Mouse (Mus musculus): ENCODE data around the gene Tsks. TPM values are rescaled to one million over a fixed set of nuclear protein-coding genes. Genes with fewer than 3 reads are reported as not detected.
A peak's percentile ranks its signal among the peaks of the same experiment; 100 is the strongest.

Gene Tsks
- polyA plus RNA-seq (2012; ENCODE audit: insufficient read depth, low replicate concordance): 0.62 TPM in 1 of 2 replicates, not detected in the other

GRCm38 (mm10) chr7:44942904-44943303 is at the start of gene Tsks:
Tsks (plus strand) TSS chr7:44943204.
- Histone ChIP-seq H3K4me3 (replicated peaks) (no peak within 1 kb of the TSS), H3K27me3 (replicated peaks) (peaks cover 34% of the 10 kb centered on the region), H3K4me1 (no peaks in the 10 kb centered on the region; the same call in 1 of the 2 replicates), H3K36me3 (replicated peaks; ENCODE audit: low read length) (no peaks in the 10 kb centered on the region), H3K9me3 (no peaks in the 10 kb centered on the region)
- TF ChIP-seq FLI1 (IDR thresholded peaks at IDR 0.05; ENCODE audit: low read length) (no peak), GATA1 (IDR thresholded peaks at IDR 0.05; ENCODE audit: borderline replicate concordance, low read length) (no peak)

- Histone ChIP-seq H3K27me3 (replicated peaks) (no peaks in the 10 kb centered on the region), H3K4me3 (replicated peaks) (no peak overlapping the region), H3K4me1 (peaks cover 68% of the 10 kb centered on the region), H3K36me3 (replicated peaks; ENCODE audit: low read length) (peaks cover 37% of the 10 kb centered on the region), H3K9me3 (no peaks in the 10 kb centered on the region)
- TF ChIP-seq FLI1 (IDR thresholded peaks at IDR 0.05; ENCODE audit: low read length) (no peak), GATA1 (IDR thresholded peaks at IDR 0.05; ENCODE audit: borderline replicate concordance, low read length) (no peak)
Measured at GRCm38 (mm10) chr7:44894175-44894574, 48.8 kb upstream of the Tsks start.

GRCm38 (mm10) chr7:44895206-44895592 is 47.8 kb upstream of the Tsks start:
- H3K9me3 ChIP-seq: no peaks in the 10 kb centered on the region
- TF ChIP-seq FLI1 (IDR thresholded peaks at IDR 0.05; ENCODE audit: low read length): no peak
- TF ChIP-seq GATA1 (IDR thresholded peaks at IDR 0.05; ENCODE audit: borderline replicate concordance, low read length): no peak
- H3K4me1 ChIP-seq: peaks cover 74% of the 10 kb centered on the region
- peak overlapping the region; percentile 94 for H3K4me3 ChIP-seq (replicated peaks)
- H3K27me3 ChIP-seq (replicated peaks): no peaks in the 10 kb centered on the region
- peaks cover 41% of the 10 kb centered on the region for H3K36me3 ChIP-seq (replicated peaks; ENCODE audit: low read length)

- Histone ChIP-seq H3K36me3 (replicated peaks; ENCODE audit: low read length) (peaks cover 41% of the 10 kb centered on the region), H3K4me1 (peaks cover 68% of the 10 kb centered on the region), H3K27me3 (replicated peaks) (no peaks in the 10 kb centered on the region), H3K9me3 (no peaks in the 10 kb centered on the region), H3K4me3 (replicated peaks) (peak within 1 kb of the TSS; percentile 94)
- TF ChIP-seq GATA1 (IDR thresholded peaks at IDR 0.05; ENCODE audit: borderline replicate concordance, low read length): no peak
- TF ChIP-seq FLI1 (IDR thresholded peaks at IDR 0.05; ENCODE audit: low read length): no peak
Measured at GRCm38 (mm10) chr7:44895593-44896434, 47.2 kb upstream of the Tsks start, which contains the start of gene Fuz. Fuz (plus strand) TSS chr7:44896079.

- Histone ChIP-seq H3K4me1 (peaks cover 68% of the 10 kb centered on the region), H3K36me3 (replicated peaks; ENCODE audit: low read length) (peaks cover 45% of the 10 kb centered on the region)
Measured at GRCm38 (mm10) chr7:44896499-44896898, 46.5 kb upstream of the Tsks start.

GRCm38 (mm10) chr7:44898607-44899006 is 44.4 kb upstream of the Tsks start:
- Histone ChIP-seq H3K9me3 (no peaks in the 10 kb centered on the region), H3K27me3 (replicated peaks) (no peaks in the 10 kb centered on the region), H3K4me1 (peaks cover 63% of the 10 kb centered on the region), H3K36me3 (replicated peaks; ENCODE audit: low read length) (peaks cover 66% of the 10 kb centered on the region), H3K4me3 (replicated peaks) (peak overlapping the region; percentile 26)
- TF ChIP-seq FLI1 (IDR thresholded peaks at IDR 0.05; ENCODE audit: low read length): no peak

More at GRCm38 (mm10) chr7:44896499-44896898, 46.5 kb upstream of the Tsks start:
- Histone ChIP-seq H3K9me3 (no peaks in the 10 kb centered on the region), H3K4me3 (replicated peaks) (peak overlapping the region; percentile 94), H3K27me3 (replicated peaks) (no peaks in the 10 kb centered on the region)
- TF ChIP-seq GATA1 (IDR thresholded peaks at IDR 0.05; ENCODE audit: borderline replicate concordance, low read length) (no peak), FLI1 (IDR thresholded peaks at IDR 0.05; ENCODE audit: low read length) (no peak)

GRCm38 (mm10) chr7:44900632-44901031 is 42.4 kb upstream of the Tsks start:
- peaks cover 58% of the 10 kb centered on the region for H3K4me1 ChIP-seq
- no peak overlapping the region for H3K4me3 ChIP-seq (replicated peaks)
- H3K36me3 ChIP-seq (replicated peaks; ENCODE audit: low read length): peaks cover 87% of the 10 kb centered on the region

GRCm38 (mm10) chr7:44901230-44901722 is 41.7 kb upstream of the Tsks start:
- Histone ChIP-seq H3K36me3 (replicated peaks; ENCODE audit: low read length) (peaks cover 93% of the 10 kb centered on the region), H3K4me3 (replicated peaks) (peak overlapping the region; percentile 81), H3K27me3 (replicated peaks) (no peaks in the 10 kb centered on the region)

More at GRCm38 (mm10) chr7:44900632-44901031, 42.4 kb upstream of the Tsks start:
- TF ChIP-seq GATA1 (IDR thresholded peaks at IDR 0.05; ENCODE audit: borderline replicate concordance, low read length): no peak
- Histone ChIP-seq H3K27me3 (replicated peaks) (no peaks in the 10 kb centered on the region), H3K9me3 (no peaks in the 10 kb centered on the region)

GRCm38 (mm10) chr7:44905430-44905829 is 37.6 kb upstream of the Tsks start:
- Histone ChIP-seq H3K36me3 (replicated peaks; ENCODE audit: low read length) (peaks cover 100% of the 10 kb centered on the region), H3K27me3 (replicated peaks) (no peaks in the 10 kb centered on the region), H3K4me1 (peaks cover 38% of the 10 kb centered on the region), H3K4me3 (replicated peaks) (peak overlapping the region; percentile 30), H3K9me3 (no peaks in the 10 kb centered on the region)
- no peak for TF ChIP-seq FLI1 (IDR thresholded peaks at IDR 0.05; ENCODE audit: low read length)
- no peak for TF ChIP-seq GATA1 (IDR thresholded peaks at IDR 0.05; ENCODE audit: borderline replicate concordance, low read length)

More at GRCm38 (mm10) chr7:44901230-44901722, 41.7 kb upstream of the Tsks start:
- no peak for TF ChIP-seq GATA1 (IDR thresholded peaks at IDR 0.05; ENCODE audit: borderline replicate concordance, low read length)
- no peak for TF ChIP-seq FLI1 (IDR thresholded peaks at IDR 0.05; ENCODE audit: low read length)
- H3K4me1 ChIP-seq: peaks cover 59% of the 10 kb centered on the region
- H3K9me3 ChIP-seq: no peaks in the 10 kb centered on the region
